Mouse (Mus musculus) liver, embryonic 14.5 days (tissue): ENCODE measurements at regions not wholly inside any gene's neighbourhood (a gene's known extent, or its start where the extent isn't known, plus 50 kb on each side); places are given as distances from the start of the nearest gene placed in this dataset.

ENCODE experiments used
- ATAC-seq: fragments of 200-750 bp; cut with Nextera tagmentation; 2 replicates; pipeline ENCODE4 v1.8.0; 2017; ENCODE audit warnings: moderate number of reproducible peaks, mild to moderate bottlenecking, moderate library complexity; ENCODE audit not compliant: insufficient read depth
- DNase-seq, 3 experiments: peaks; one replicate each; pipeline ENCODE4 v3.0.0-alpha.2; 2012 to 2013; ENCODE audit warnings: low read depth in 3 of 3, low spot score in 3 of 3
- H3K27ac ChIP-seq: fragments of 300-500 bp; sonication (generic); 2 replicates; pipeline ENCODE4 v1.5.1; 2014; ENCODE audit warnings: moderate library complexity, mild to moderate bottlenecking, control low read depth, inconsistent platforms
- H3K27me3 ChIP-seq: fragments of 300-500 bp; sonication (generic); 2 replicates; pipeline ENCODE4 v1.6.1; 2014; ENCODE audit warnings: mild to moderate bottlenecking, low read length, moderate library complexity; ENCODE audit not compliant: control insufficient read depth, insufficient read depth
- H3K36me3 ChIP-seq: fragments of 300-500 bp; sonication (generic); replicated peaks from 2 replicates; pipeline ENCODE4 v1.6.1; 2014; ENCODE audit warnings: low read depth; ENCODE audit not compliant: control insufficient read depth, insufficient read depth
- H3K4me1 ChIP-seq, 2 experiments: fragments of 200-500 bp in 1 of 2; fragments of 300-500 bp in 1 of 2; sonication (generic) in 1 of 2; replicated peaks; 2 replicates each; pipeline ENCODE4 v1.6.1; 2012 to 2014; ENCODE audit warnings: antibody characterized with exemption in 1 of 2, inconsistent platforms in 1 of 2, low read length in 1 of 2; ENCODE audit not compliant: control insufficient read depth in 2 of 2, insufficient read depth in 2 of 2
- H3K4me2 ChIP-seq: fragments of 300-500 bp; sonication (generic); 2 replicates; pipeline ENCODE4 v1.6.1; 2014; ENCODE audit warnings: low read depth, mild to moderate bottlenecking, control low read depth, moderate library complexity
- H3K4me3 ChIP-seq, 2 experiments: fragments of 200-500 bp in 1 of 2; fragments of 300-500 bp in 1 of 2; sonication (generic) in 1 of 2; 2 replicates each; pipeline ENCODE4 v1.5.1; 2012 to 2014; ENCODE audit warnings: low read depth in 2 of 2, low read length in 2 of 2, mild to moderate bottlenecking in 2 of 2, control low read depth in 1 of 2, inconsistent platforms in 1 of 2, moderate library complexity in 1 of 2; ENCODE audit not compliant: insufficient read depth in 1 of 2
- H3K9ac ChIP-seq: fragments of 300-500 bp; sonication (generic); replicated peaks from 2 replicates; pipeline ENCODE4 v1.6.1; 2014; ENCODE audit warnings: mild to moderate bottlenecking, control low read depth, moderate library complexity
- H3K9me3 ChIP-seq: fragments of 300-500 bp; sonication (generic); 2 replicates; pipeline ENCODE4 v1.6.1; 2016; ENCODE audit warnings: low read length, mixed read lengths; ENCODE audit not compliant: control insufficient read depth
- CTCF ChIP-seq: IDR thresholded peaks from 2 replicates; pipeline ENCODE4 v1.5.1; 2016; ENCODE audit warnings: antibody characterized with exemption, low read depth, control low read depth
- EP300 ChIP-seq: IDR thresholded peaks from 2 replicates; pipeline ENCODE4 v1.6.1; 2016; ENCODE audit warnings: antibody characterized with exemption, low read depth
- WGBS: fragments of 180-500 bp; shearing (Covaris S2); extraction: QIAGEN DNeasy Blood & Tissue Kit; methylation state at CpG from one replicate; pipeline ENCODE4 v1.1.7; 2014; ENCODE audit not compliant: insufficient replicate concordance; 5-methylcytosine and 5-hydroxymethylcytosine counted together

GRCm38 (mm10) chr11:63481676-63482310 is 353.0 kb downstream of the Pmp22 start:
- no peak overlapping the region for H3K4me3 ChIP-seq
- H3K4me1 ChIP-seq, result no peaks in the 10 kb centered on the region
- ATAC-seq, result no peak
- 64% methylated on average over 7 of the region's 7 CpGs for WGBS
- no peaks in the 10 kb centered on the region for H3K9me3 ChIP-seq
- no peak overlapping the region for H3K4me2 ChIP-seq
- DNase-seq, result no peak
- no peaks in the 10 kb centered on the region for H3K27me3 ChIP-seq
- no peak overlapping the region for H3K27ac ChIP-seq
- no peak for TF ChIP-seq EP300
- no peak for TF ChIP-seq CTCF
- no peaks in the 10 kb centered on the region for H3K36me3 ChIP-seq
- H3K9ac ChIP-seq, result no peak overlapping the region

- Histone ChIP-seq H3K4me3 (no peak overlapping the region), H3K4me1 (no peaks in the 10 kb centered on the region), H3K27ac (no peak overlapping the region), H3K27me3 (no peaks in the 10 kb centered on the region), H3K36me3 (no peaks in the 10 kb centered on the region), H3K9me3 (no peaks in the 10 kb centered on the region), H3K4me2 (no peak overlapping the region), H3K9ac (no peak overlapping the region)
- no peak for ATAC-seq
- 60% methylated on average over 6 of the region's 6 CpGs for WGBS
- DNase-seq, result no peak
- TF ChIP-seq EP300 (no peak), CTCF (no peak)
Observed at GRCm38 (mm10) chr11:63482593-63482992, 353.8 kb downstream of the Pmp22 start.

DNA sequence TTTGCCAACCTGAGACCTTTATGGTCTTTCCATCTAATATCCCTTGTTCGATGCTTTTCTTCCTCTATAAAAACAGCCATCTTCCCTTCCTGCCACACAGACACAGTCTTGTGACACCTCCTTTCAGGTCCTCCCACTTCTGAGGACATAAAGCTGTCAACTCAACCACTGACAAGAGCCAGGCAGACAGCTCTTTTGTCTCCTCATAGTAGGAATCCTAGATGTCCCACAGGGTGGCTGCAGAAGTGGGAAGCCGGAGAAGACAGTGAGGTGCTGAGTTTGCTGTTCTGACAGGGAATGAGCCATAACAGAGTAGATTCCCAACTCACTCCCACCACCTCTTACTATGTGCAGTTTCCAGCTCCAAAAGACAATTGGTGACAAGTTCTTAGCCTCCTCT is 358.4 kb downstream of the Pmp22 start:
- no peak for DNase-seq
- no peaks in the 10 kb centered on the region for H3K27me3 ChIP-seq

GRCm38 (mm10) chr11:63502181-63502580 is 373.4 kb downstream of the Pmp22 start:
- Histone ChIP-seq H3K9ac (no peak overlapping the region), H3K27ac (no peak overlapping the region), H3K36me3 (no peaks in the 10 kb centered on the region), H3K4me3 (no peak overlapping the region), H3K9me3 (no peaks in the 10 kb centered on the region), H3K27me3 (no peaks in the 10 kb centered on the region), H3K4me2 (no peak overlapping the region), H3K4me1 (no peaks in the 10 kb centered on the region)
- DNase-seq (no peak), ATAC-seq (no peak)
- 45% methylated on average over 5 of the region's 5 CpGs for WGBS
- TF ChIP-seq CTCF, result no peak
- TF ChIP-seq EP300, result no peak

More for the DNA sequence above, 358.4 kb downstream of the Pmp22 start:
- Histone ChIP-seq H3K27ac (no peak overlapping the region), H3K4me2 (no peak overlapping the region), H3K4me3 (no peak overlapping the region), H3K9ac (no peak overlapping the region), H3K36me3 (no peaks in the 10 kb centered on the region), H3K9me3 (no peaks in the 10 kb centered on the region), H3K4me1 (no peaks in the 10 kb centered on the region)
- WGBS, result 34% methylated on average over 2 of the region's 2 CpGs
- ATAC-seq, result no peak
- no peak for TF ChIP-seq CTCF
- TF ChIP-seq EP300, result no peak

GRCm38 (mm10) chr11:63507387-63507786 is 378.6 kb downstream of the Pmp22 start:
- WGBS, result 81% methylated on average over 8 of the region's 8 CpGs
- no peak overlapping the region for H3K9ac ChIP-seq
- H3K36me3 ChIP-seq, result no peaks in the 10 kb centered on the region
- 0 out of 4 replicates have a peak, but pooled peaks cover 0 to 1% of the 10 kb centered on the region in 2 experiments for H3K4me1 ChIP-seq
- H3K27me3 ChIP-seq, result no peaks in the 10 kb centered on the region
- TF ChIP-seq EP300 (no peak), CTCF (no peak)
- H3K4me3 ChIP-seq, result no peak overlapping the region
- H3K9me3 ChIP-seq, result no peaks in the 10 kb centered on the region
- no peak overlapping the region for H3K4me2 ChIP-seq
- ATAC-seq (no peak), DNase-seq (no peak)
- no peak overlapping the region for H3K27ac ChIP-seq
